Mouse (Mus musculus) liver, adult 2 months (tissue): Measurements from ENCODE around the gene Rnf144b.

ENCODE experiments used
- CTCF ChIP-seq: fragments of 200-500 bp; IDR thresholded peaks from 2 replicates; pipeline ENCODE4 v1.5.1; 2011; ENCODE audit warnings: low read depth, low read length, control low read depth
- POLR2A ChIP-seq: fragments of 200-500 bp; IDR thresholded peaks from 2 replicates; pipeline ENCODE4 v1.6.1; 2011; ENCODE audit warnings: low read length, control low read depth; ENCODE audit not compliant: insufficient read depth; ENCODE audit errors: extremely low read depth

DNA sequence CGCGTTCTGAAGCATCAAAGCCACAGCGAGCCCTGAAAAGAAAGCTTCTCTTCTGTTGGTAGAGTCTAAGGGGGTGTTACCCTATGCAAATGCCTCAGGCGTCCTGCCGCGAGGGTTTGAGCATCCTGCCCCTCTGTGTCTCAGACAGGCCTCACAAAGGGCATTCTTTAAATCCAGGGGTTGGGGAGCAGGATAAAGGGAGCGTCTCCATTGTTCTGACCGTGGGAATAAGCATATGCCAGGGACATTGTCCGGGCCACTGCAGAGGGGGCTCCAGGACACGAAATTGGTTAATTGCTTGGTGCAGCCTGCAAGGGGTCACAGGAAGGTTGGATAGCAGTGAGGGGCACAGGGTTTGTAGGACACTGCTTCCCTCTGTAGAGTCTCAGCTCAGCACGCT, 151.0 kb downstream of the Rnf144b start:
- TF ChIP-seq CTCF (no peak), POLR2A (no peak)
